Mouse (Mus musculus) kidney, embryonic 15.5 days (tissue): Measurements from ENCODE around the gene Ticam1. TPM values are rescaled to one million over a fixed set of nuclear protein-coding genes. Genes with fewer than 3 reads are reported as not detected.

ENCODE experiments used
- ATAC-seq: fragments of 200-750 bp; cut with Nextera tagmentation; replicated peaks from 2 replicates; pipeline ENCODE4 v1.8.0; 2017; ENCODE audit warnings: moderate TSS enrichment; ENCODE audit not compliant: low FRiP score
- H3K27ac ChIP-seq: fragments of 300-500 bp; sonication (generic); 2 replicates; pipeline ENCODE4 v1.5.1; 2015; ENCODE audit warnings: mild to moderate bottlenecking, inconsistent platforms
- H3K27me3 ChIP-seq: fragments of 300-500 bp; sonication (generic); 2 replicates; pipeline ENCODE4 v1.6.1; 2015; ENCODE audit warnings: inconsistent platforms
- H3K36me3 ChIP-seq: fragments of 300-500 bp; sonication (generic); 2 replicates; pipeline ENCODE4 v1.6.1; 2015; ENCODE audit warnings: inconsistent platforms
- H3K4me1 ChIP-seq: fragments of 300-500 bp; sonication (generic); 2 replicates; pipeline ENCODE4 v1.6.1; 2015; ENCODE audit warnings: inconsistent platforms
- H3K4me2 ChIP-seq: fragments of 300-500 bp; sonication (generic); 2 replicates; pipeline ENCODE4 v1.6.1; 2015; ENCODE audit warnings: moderate library complexity, mild to moderate bottlenecking, inconsistent platforms
- H3K4me3 ChIP-seq: fragments of 300-500 bp; sonication (generic); replicated peaks from 2 replicates; pipeline ENCODE4 v1.5.1; 2015; ENCODE audit warnings: mild to moderate bottlenecking, inconsistent platforms
- H3K9ac ChIP-seq: fragments of 300-500 bp; sonication (generic); 2 replicates; pipeline ENCODE4 v1.6.1; 2015; ENCODE audit warnings: mild to moderate bottlenecking, inconsistent platforms
- H3K9me3 ChIP-seq: fragments of 300-500 bp; sonication (generic); replicated peaks from 2 replicates; pipeline ENCODE4 v1.6.1; 2016; ENCODE audit warnings: inconsistent platforms
- WGBS: fragments of 180-500 bp; shearing (Covaris S2); methylation state at CpG from one replicate; pipeline ENCODE4 v1.1.7; 2015; ENCODE audit warnings: mixed read lengths; 5-methylcytosine and 5-hydroxymethylcytosine counted together
- polyA plus RNA-seq: library from polyadenylated mRNA; unstranded; fragments of >200 nt; fragmentation: Nextera tagmentation; extraction: Ambion mirVana; gene quantifications from 2 replicates; pipeline ENCODE4 v1.2.1, GENCODE M21; 2015

The Ticam1 gene
- 6.0 and 6.2 TPM in 2 replicates for polyA plus RNA-seq

DNA sequence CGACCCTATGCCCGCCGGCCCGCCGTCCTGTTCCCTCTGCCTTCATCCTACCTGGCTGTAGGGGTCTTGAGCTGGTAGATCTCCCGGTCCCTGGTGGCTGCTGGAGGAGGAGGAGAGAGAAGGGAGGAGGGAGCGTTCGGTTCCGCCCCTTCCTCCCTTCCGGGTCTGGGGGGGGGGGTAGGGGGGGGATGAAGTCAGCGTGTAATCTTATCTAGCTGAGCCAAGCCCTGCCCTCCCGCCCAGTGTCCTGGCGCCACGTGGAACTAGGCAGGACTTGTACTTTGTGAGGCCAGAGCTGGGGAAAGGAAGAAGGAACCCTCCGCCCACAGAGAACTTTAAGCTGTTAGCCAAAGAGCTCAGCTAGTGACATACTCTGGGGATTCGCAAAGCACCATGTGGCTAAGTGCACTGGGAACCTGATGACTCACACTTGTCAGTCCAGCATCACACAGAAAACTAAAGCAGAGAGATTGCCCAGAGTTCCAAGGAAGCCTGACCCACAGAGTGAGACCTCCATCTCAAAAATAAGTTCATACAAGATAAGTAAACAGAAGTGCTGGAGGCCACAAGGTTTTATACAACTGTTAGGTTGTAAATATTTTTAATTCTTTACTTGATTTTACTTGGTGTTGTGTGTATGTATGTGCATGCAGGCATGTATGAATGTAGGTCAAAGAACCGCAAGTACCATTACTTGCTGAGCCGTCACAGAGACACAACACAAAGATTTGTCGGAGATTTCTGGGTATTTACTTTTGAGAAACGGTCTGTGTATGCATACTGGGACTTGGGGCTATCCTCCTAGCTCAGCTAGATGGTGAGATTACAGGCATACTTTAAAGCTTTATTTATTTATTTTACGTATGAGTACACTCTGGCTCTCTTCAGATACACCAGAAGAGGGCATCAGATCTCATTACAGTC is at the start of gene Ticam1:
TSS of gene Ticam1 (minus strand) at position 144 of the 924 bp plus-strand sequence.
- H3K9ac ChIP-seq: peak within 1 kb of the TSS; percentile 82
- H3K36me3 ChIP-seq: peaks cover 40% of the 10 kb centered on the region
- peak within 1 kb of the TSS; percentile 94 for H3K27ac ChIP-seq
- ATAC-seq: peak; percentile 95
- no peaks in the 10 kb centered on the region for H3K27me3 ChIP-seq
- H3K4me2 ChIP-seq: peak within 1 kb of the TSS; percentile 80
- H3K4me1 ChIP-seq: peaks cover 37% of the 10 kb centered on the region
- 4% methylated on average over 21 of the region's 21 CpGs for WGBS
- H3K4me3 ChIP-seq: peak within 1 kb of the TSS; percentile 67
- H3K9me3 ChIP-seq: no peaks in the 10 kb centered on the region

DNA sequence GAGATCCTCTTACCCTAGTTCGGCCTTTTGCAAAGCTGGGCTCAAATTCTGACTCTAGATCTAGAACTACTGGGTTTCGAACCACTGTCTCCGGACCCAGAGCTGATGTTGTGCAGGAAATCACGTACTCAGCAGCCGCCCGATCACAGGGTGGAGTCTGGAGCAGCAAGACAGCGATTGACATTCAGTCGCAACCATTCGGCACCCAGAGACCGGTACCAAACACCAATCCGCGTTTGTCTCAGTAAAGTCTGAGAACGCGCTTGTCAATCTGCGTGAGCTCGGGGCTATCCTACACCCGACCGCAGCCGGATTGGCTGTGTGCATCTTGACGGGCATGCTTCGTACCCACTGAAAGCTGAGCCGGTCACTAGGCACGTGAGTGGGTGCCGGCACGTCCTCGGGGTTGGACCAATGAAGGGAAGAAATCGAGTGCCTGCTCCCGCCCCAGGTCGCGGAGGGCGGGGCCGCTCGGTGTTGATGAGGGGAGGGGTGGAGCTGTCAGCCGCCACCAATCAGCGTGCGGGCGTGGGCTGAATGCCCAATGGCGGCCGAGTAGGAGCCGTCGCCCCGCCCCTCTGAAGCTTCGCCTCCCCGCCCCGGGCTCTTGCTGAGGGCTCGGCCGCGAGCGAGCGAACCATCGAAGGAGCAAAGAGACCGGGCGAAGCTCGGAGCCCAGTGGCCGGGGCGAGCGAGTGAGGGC is 49.0 kb upstream of the Ticam1 start, which contains the start of gene Kdm4b:
TSS of gene Kdm4b (plus strand) at position 613 of the 703 bp plus-strand sequence.
- Histone ChIP-seq H3K36me3 (peaks cover 36% of the 10 kb centered on the region), H3K9ac (peak within 1 kb of the TSS; percentile 97), H3K4me1 (peaks cover 43% of the 10 kb centered on the region), H3K9me3 (no peaks in the 10 kb centered on the region), H3K4me3 (peak within 1 kb of the TSS; percentile 96), H3K4me2 (peak within 1 kb of the TSS; percentile 92), H3K27ac (peak within 1 kb of the TSS; percentile 96), H3K27me3 (no peaks in the 10 kb centered on the region)
- ATAC-seq: peak; percentile 100
- WGBS: under 1% methylated on average over 57 of the region's 57 CpGs

DNA sequence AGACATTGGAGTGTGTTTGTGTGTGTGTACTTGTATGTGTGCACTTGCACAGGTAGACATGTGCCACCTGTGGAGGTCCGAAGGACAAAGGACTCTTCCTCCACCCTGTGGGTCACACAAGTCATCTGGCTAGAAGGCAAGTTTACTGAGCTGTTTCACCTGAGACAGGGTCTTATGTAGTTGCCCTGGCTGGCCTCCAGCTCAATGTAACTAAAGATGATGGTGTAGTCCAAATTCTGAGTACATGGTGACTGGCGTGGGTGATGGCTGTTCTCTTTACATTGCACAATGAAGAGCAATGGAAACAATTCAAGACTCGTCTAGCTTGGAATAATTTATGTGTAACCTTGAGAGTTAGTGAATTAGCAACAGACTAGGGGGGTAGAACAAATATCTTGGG is 47.8 kb upstream of the Ticam1 start:
- Histone ChIP-seq H3K4me2 (no peak overlapping the region), H3K36me3 (peaks cover 47% of the 10 kb centered on the region), H3K9me3 (no peaks in the 10 kb centered on the region), H3K9ac (no peak overlapping the region), H3K4me3 (no peak overlapping the region), H3K27me3 (no peaks in the 10 kb centered on the region), H3K4me1 (peaks cover 37% of the 10 kb centered on the region), H3K27ac (peak overlapping the region; percentile 87; the same call in 1 of the 2 replicates)
- no peak for ATAC-seq
- 61% methylated on average over 3 of the region's 3 CpGs for WGBS

DNA sequence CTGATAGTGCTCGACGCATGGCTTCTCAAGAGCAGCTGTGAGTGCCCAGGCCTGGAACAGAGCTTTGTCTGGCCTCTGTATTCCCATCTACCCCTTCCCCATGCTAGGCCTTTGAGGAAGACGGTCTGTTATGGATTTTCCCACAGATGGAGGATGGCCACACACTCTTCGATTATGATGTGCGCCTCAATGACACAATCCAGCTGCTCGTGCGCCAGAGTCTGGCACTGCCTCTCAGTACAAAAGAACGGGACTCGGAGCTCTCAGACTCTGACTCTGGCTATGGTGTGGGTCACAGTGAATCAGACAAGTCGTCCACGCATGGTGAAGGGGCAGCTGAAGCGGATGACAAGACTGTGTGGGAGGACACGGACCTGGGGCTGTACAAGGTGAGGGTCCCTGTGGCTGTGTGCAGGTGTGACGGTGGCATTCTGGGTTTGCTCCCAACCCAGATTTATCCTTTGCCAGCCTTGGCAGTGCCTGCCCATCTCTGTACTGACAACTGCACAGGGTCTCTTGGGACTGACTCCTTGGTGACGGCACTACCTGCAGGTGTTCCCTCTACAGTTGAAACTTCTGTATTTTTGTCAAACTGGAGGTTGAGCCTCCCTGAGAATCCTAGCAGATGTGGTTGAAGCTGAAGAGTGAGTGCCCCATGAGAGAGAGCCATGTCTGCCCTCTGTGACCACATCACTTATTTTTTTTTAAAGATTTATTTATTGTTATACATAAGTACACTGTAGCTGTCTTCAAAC is 32.8 kb upstream of the Ticam1 start:
- peak overlapping the region; percentile 98; the same call in 1 of the 2 replicates for H3K27ac ChIP-seq
- H3K4me1 ChIP-seq: peaks cover 47% of the 10 kb centered on the region
- H3K4me3 ChIP-seq: no peak overlapping the region
- H3K36me3 ChIP-seq: peaks cover 90% of the 10 kb centered on the region
- 0 out of 2 replicates have a peak overlapping the region, but pooled peaks have one; percentile 7 for H3K9ac ChIP-seq
- no peaks in the 10 kb centered on the region for H3K27me3 ChIP-seq
- no peaks in the 10 kb centered on the region for H3K9me3 ChIP-seq
- 79% methylated on average over 15 of the region's 15 CpGs for WGBS
- no peak overlapping the region for H3K4me2 ChIP-seq
- no peak for ATAC-seq

DNA sequence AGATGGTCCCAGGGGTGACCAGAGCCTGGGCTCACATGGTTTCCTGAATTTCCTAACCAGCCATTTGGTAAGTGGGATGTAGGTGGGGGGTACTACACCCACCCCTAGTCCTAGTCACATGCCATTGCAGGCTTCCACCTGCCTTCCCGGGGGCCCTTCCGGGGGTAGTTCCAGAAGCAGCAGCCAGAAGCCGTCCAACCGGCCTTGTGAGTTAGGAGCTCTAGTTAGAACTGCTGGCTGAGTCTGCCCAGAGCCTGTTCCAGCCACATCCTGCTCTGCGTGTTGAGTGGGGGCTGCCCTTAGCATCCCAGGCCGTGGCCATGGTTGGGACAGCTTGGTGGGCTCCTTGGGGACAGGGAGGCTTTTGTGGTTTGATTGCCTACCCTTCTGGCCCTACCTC is 31.5 kb upstream of the Ticam1 start:
- H3K4me3 ChIP-seq: peak overlapping the region; percentile 88; the same call in 1 of the 2 replicates
- H3K9ac ChIP-seq: no peak overlapping the region; the same call in 1 of the 2 replicates
- 0 out of 2 replicates have a peak, but pooled peaks have one; percentile 13 for ATAC-seq
- H3K27me3 ChIP-seq: no peaks in the 10 kb centered on the region
- H3K27ac ChIP-seq: peak overlapping the region; percentile 98
- 42% methylated on average over 6 of the region's 6 CpGs for WGBS
- H3K9me3 ChIP-seq: no peaks in the 10 kb centered on the region
- H3K4me1 ChIP-seq: peaks cover 53% of the 10 kb centered on the region
- H3K4me2 ChIP-seq: no peak overlapping the region
- peaks cover 77% of the 10 kb centered on the region for H3K36me3 ChIP-seq

DNA sequence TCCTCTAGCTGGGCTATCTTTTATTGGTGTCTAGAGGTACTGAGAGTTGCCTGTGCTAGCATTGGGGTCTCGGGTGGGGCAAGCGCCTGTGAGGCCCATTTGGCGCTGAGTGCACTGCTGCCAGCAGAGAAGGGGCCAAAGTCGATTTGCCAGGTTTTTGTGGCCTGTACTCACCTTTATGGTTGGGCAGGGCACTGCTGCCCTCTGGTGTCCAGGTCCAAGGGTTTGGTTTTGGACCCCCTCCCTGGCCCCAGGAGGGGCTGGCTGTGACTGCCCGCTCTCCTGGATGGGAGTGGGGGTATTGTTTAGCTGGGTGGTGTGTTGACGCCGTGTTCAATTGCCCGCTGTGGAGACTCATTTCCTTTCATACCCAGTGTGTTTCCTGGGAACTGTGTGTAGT is 29.2 kb upstream of the Ticam1 start:
- Histone ChIP-seq H3K36me3 (peaks cover 54% of the 10 kb centered on the region), H3K4me3 (peak overlapping the region; percentile 88), H3K9me3 (no peaks in the 10 kb centered on the region), H3K27ac (peak overlapping the region; percentile 98), H3K4me1 (peaks cover 66% of the 10 kb centered on the region), H3K4me2 (peak overlapping the region; percentile 99), H3K27me3 (no peaks in the 10 kb centered on the region), H3K9ac (peak overlapping the region; percentile 79)
- 38% methylated on average over 8 of the region's 8 CpGs for WGBS
- no peak for ATAC-seq

DNA sequence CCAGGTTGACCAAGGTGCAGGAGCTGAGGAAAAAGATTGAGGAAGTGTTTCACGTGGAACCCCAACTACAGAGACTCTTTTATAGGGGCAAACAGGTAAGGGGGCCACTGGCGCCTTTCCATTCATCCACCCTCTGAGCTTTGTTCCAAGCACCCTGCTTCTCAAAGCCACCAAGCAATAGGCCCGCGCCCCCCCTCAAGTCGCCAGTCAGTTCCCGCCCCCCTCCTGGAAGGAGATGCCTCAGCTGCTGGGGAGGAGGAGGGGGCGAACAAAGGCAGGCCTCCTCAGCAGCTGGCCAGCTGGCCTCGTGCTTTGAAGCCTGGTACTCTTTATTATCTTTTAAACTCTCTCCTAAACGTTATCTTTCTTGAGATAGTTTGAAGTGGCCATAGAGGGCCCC is 28.6 kb upstream of the Ticam1 start:
- Histone ChIP-seq H3K27ac (peak overlapping the region; percentile 98), H3K9me3 (no peaks in the 10 kb centered on the region), H3K4me1 (peaks cover 66% of the 10 kb centered on the region), H3K27me3 (no peaks in the 10 kb centered on the region), H3K9ac (peak overlapping the region; percentile 79), H3K36me3 (peaks cover 47% of the 10 kb centered on the region), H3K4me3 (peak overlapping the region; percentile 88), H3K4me2 (peak overlapping the region; percentile 99)
- 13% methylated on average over 9 of the region's 9 CpGs for WGBS
- no peak for ATAC-seq

DNA sequence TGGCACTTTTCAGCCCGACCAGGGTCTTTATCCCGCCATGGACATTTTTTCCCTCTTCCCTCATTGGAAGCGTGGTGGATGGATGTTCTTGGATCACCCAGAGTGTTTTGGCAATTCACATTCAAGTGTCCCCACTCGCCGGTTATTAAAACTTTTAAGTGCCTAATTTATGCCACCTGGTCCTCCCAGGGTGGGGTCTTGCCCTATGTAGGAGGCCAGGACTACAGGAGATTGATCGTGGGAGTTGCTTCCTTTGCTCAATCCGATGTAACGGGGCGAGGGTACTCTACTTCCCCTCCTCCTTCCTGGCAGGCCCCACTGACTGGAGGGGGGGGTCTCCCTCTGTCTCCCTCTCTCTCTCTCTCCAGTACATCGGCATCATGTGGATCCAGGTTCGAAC is 28.1 kb upstream of the Ticam1 start:
- no peak for ATAC-seq
- peaks cover 43% of the 10 kb centered on the region for H3K36me3 ChIP-seq
- no peaks in the 10 kb centered on the region for H3K9me3 ChIP-seq
- H3K4me2 ChIP-seq: peak overlapping the region; percentile 99
- peak overlapping the region; percentile 98 for H3K27ac ChIP-seq
- WGBS: 3% methylated on average over 11 of the region's 11 CpGs
- H3K9ac ChIP-seq: peak overlapping the region; percentile 79
- peaks cover 66% of the 10 kb centered on the region for H3K4me1 ChIP-seq
- H3K4me3 ChIP-seq: peak overlapping the region; percentile 88
- H3K27me3 ChIP-seq: no peaks in the 10 kb centered on the region

DNA sequence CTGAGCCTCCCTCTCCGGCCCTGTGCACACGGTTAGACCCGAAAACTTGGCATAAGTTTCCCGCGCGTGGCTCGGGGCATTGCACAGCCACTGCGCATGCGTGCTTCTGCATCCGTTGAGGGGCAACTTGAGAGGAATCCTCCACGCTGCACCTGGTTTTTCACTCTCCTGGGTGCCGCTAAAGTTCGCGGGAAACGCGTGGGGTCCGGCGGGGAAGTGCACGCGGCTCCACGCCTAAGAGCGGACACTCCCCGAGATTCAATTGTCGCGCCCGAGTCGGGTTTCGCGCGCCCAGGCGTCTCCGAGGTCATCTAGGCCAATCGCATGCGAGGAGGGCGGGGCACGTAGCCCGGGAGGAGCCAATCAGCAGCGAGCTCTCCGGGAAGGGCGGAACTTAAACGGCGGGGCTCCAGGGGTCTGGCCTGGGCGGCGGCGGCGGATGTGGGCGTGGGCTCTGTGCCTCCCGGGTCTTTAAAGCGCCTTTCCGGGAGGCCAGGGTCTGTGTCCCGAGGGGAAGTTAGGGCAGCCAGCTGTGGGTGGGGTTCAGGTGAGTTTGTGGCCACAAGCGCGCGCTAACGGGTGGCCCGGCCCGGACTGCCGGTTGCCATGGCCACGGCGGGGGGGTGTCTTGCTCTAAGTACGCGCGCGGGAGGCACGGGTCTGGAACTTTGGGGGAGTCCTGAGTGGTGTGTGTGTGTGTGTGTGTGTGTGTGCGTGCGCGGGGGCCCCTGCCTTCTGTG is 27.4 kb upstream of the Ticam1 start:
- under 1% methylated on average over 68 of the region's 68 CpGs for WGBS
- ATAC-seq: peak; percentile 85
- Histone ChIP-seq H3K27me3 (no peaks in the 10 kb centered on the region), H3K4me1 (peaks cover 65% of the 10 kb centered on the region), H3K9me3 (no peaks in the 10 kb centered on the region), H3K9ac (peak overlapping the region; percentile 79), H3K27ac (peak overlapping the region; percentile 98), H3K36me3 (peaks cover 36% of the 10 kb centered on the region), H3K4me3 (peak overlapping the region; percentile 88), H3K4me2 (peak overlapping the region; percentile 99)

DNA sequence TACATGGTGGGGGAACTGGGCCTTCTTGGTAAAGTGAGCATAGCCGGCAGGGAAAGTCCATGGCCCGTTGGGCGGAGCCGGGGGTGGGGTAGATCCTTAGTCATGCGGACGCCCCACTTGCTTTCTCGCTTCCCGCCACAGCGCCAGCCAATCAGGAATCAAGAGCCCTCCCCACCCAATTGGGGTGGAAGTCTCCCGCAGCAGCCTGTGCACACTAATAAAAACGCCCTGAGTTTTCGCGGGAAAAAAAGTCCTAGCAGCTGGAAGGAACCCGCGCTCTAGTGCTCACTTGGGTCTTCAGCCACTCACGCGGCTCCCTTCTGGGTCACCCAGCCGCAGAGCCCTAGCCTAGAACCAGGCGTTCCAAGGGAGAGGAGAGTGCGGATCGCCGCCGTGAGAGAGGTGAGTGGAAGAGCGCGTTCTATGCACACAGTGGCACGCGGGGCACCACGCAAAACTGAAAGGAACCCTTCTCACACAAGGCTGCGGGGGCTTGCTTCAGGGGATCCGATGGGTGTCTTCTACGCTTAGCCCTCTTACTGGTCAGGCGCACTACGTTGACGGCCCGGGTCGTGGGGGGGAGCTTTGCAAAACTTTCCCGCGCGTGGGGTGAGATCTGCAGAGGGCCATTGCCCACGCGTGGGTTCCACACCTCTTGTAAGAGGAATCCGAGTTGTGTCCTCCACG is 26.7 kb upstream of the Ticam1 start, which contains the start of gene Uhrf1:
TSS of gene Uhrf1 (plus strand) at position 162 of the 687 bp plus-strand sequence.
- Histone ChIP-seq H3K9me3 (no peaks in the 10 kb centered on the region), H3K27me3 (no peaks in the 10 kb centered on the region), H3K36me3 (peaks cover 29% of the 10 kb centered on the region), H3K9ac (peak within 1 kb of the TSS; percentile 79), H3K4me1 (peaks cover 58% of the 10 kb centered on the region), H3K4me2 (peak within 1 kb of the TSS; percentile 99), H3K4me3 (peak within 1 kb of the TSS; percentile 88), H3K27ac (peak within 1 kb of the TSS; percentile 98)
- WGBS: under 1% methylated on average over 43 of the region's 43 CpGs
- peak; percentile 84 for ATAC-seq
